Mouse (Mus musculus) bone marrow macrophage, adult 2 months (primary cell): Measurements from ENCODE around the gene P2rx6.

Experiments
- CTCF ChIP-seq: IDR thresholded peaks from 2 replicates; pipeline ENCODE4 v1.5.1; 2012; ENCODE audit warnings: low read depth, mild to moderate bottlenecking, low read length, moderate library complexity
- POLR2A ChIP-seq: IDR thresholded peaks from 2 replicates; pipeline ENCODE4 v1.6.1; 2012; ENCODE audit warnings: mild to moderate bottlenecking, low read depth, low read length, borderline replicate concordance

DNA sequence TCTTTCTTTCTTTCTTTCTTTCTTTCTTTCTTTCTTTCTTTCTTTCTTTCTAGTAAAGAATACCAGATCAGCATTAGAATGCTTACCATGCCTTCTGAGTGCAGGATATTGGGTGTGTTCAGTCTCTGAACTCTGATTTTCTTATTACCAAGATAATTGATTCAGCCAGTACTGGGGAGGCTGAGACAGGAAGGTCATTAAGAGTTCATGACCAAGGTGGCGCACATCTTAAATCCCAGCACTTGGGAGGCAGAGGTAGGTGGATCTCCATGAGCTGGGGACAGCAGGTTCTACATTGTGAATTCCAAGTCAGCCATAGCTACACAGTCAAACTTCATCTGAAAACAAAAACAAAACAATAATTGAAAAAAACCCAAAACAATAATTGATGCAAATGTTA lies 60.3 kb downstream of the P2rx6 start:
- TF ChIP-seq CTCF: no peak
- no peak for TF ChIP-seq POLR2A
